Mouse (Mus musculus) cerebellum, postnatal 10 days (tissue): ENCODE measurements at regions not wholly inside any gene's neighbourhood (a gene's known extent, or its start where the extent isn't known, plus 50 kb on each side); places are given as distances from the start of the nearest gene placed in this dataset.

ENCODE experiments used
- DNase-seq, 2 experiments: peaks; one replicate each; pipeline ENCODE4 v3.0.0; 2021; ENCODE audit warnings: mixed read lengths in 2 of 2

DNA sequence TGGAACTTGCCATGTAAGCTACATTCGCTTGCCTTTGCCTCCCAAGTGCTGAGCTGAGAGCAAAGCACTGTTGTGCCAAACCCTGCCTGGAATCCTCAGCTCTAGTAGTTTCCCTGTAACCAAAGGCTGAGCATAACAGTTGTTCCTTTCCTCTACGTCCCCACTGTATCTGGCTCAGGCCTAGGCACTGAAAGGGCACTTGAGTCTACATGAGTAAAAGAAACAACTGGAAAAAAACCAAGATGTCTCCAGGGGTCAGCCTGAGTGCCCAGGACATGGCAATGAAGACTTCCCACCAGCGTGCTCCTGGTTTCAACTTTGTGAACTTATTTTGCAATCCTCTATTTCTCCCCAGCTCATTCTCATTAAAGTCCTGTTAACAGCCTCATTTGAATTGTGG, 150.5 kb upstream of the Bcl6 start:
- no peak for DNase-seq

DNA sequence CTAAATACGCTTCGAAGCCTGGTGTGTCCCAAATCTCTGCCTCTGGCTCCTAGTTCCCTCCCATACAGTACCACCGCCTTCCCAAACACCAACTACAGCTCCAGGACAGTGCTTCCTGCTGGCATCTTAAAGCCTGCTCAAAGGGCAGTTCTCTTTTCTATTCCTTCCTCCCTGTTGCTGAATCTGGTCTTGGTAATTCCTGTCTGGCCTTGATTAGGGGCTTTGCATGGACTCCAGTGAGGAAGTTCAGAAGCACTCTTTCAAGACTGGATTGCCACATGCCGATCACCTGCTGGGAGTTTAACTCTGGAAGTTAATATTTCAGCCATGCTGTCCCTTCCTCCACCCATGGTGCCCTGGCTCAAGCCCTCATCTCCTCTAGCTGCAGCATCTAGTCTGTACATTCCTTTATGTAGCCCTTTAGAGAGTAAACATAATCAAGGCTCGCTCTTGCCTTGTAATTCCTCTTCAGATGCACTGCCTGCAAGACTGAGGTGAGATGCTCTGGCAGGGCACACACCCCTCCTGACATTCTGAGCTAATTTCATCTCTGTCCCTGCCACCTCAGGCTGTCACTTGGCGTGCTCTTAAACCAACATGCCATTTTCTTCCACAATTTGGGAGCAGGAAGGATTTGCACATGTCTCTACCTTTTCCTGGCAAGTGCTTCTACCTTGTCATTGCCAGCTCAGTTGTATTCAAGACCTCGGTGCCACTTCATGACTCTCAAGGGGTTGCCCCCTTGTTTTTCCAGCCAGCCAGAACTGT, 148.8 kb upstream of the Bcl6 start:
- no peak for DNase-seq

- no peak for DNase-seq
Observed at GRCm38 (mm10) chr16:24136483-24137148, 148.0 kb upstream of the Bcl6 start.

DNA sequence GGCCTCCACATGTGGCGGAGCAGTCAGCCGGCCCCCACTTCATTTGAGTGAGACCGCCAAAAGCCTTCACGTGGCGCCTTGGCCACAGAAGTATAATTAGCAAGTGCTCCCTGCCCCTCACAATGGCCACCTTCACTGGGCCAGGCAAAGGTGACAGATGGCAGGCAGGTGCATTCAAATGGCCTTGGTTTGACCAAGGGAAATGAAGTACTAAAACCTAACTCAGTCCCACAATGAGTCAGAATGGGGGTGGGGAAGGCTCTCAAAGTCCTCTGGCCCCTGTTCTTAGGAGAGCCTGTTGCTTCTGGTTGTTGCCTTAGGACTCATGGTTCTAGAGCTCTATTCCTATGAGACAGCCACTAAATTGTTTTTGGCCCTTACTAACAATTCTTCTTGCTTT, 147.2 kb upstream of the Bcl6 start:
- peak; percentile 19 to 31 for DNase-seq

DNA sequence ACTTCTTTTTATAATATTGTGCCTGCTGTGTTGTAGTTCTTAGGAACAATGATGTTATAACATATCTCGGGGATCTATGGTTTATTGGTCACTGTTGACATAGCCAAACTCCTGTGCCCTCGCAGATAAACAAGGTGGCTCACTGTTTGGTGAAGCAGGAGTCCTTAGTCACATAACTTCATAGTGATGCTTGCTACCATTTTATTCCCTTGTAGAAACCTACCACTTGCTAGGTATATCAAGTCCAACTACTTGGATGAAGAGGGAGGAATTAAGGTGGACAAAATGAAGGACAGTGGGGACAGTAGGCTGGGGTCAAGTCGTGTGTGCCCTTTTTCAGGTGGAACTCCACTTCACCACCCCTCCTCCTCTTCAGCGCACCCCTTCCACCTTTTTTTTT, 146.7 kb upstream of the Bcl6 start:
- no peak for DNase-seq

GRCm38 (mm10) chr16:24134486-24135050, 145.9 kb upstream of the Bcl6 start:
- DNase-seq: no peak

GRCm38 (mm10) chr16:24130646-24131045, 142.0 kb upstream of the Bcl6 start:
- no peak for DNase-seq

DNA sequence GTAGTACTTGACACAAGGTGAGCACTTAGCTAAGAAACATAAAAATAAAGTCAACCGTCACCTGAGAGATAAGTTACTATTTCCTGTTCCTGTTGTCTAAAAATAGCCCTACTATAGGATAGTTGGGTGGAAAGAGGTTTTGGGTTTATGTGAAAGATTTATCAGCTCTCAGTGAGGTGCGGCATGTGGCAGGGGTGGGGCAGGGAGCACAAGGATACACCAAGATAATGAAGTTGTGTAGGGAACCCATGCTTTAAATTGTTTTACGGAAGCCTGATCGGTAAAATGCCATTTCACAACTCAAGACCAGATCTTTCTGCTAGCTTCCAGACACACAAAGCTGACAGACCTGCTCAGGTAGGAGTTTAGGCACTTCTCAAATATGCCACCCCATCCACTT, 141.0 kb upstream of the Bcl6 start:
- DNase-seq: no peak

GRCm38 (mm10) chr16:24128566-24128965, 139.9 kb upstream of the Bcl6 start:
- peak in 1 of 2 experiments; percentile 21 for DNase-seq

- DNase-seq: no peak
Observed at GRCm38 (mm10) chr16:24124766-24125165, 136.1 kb upstream of the Bcl6 start.

- no peak for DNase-seq
Observed at GRCm38 (mm10) chr16:24124083-24124482, 135.4 kb upstream of the Bcl6 start.

DNA sequence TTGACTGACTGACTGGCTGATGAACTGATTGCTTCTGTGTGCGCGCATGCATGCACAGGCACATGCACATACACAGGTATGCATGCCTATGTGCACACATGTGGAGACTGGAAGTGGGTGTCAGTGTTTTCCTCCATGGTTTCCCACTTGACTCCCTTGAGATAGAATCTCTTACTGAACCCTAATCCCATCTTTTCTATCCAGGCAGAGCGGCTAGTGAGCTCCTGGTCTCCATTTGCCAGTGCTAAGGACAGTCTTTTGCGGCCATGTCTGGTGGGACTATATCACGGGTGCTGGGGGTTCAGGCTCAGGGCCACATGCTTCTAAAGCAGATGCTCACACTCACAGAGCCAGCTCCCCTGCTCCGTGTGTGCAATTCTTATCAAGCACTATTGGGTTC, 133.0 kb upstream of the Bcl6 start:
- no peak for DNase-seq

DNA sequence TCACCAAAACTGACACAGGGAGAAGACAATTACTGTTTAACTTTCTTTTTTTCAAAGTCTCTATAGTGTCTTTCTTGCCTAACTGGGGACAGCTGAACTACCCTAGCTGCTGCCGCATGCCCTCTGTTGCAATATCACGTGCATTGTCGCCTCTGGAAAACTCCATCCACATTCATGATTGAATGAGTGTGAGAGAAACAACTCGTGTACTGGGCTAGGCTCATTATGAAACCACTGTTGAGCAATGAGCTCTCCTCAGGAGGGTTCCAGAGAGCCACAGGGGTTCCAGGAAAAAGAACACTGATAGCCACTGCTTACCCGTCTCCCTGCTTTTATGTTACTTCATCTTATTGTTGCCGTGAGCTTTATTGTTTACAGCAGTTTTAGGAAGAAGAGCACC, 132.2 kb upstream of the Bcl6 start:
- DNase-seq: no peak

DNA sequence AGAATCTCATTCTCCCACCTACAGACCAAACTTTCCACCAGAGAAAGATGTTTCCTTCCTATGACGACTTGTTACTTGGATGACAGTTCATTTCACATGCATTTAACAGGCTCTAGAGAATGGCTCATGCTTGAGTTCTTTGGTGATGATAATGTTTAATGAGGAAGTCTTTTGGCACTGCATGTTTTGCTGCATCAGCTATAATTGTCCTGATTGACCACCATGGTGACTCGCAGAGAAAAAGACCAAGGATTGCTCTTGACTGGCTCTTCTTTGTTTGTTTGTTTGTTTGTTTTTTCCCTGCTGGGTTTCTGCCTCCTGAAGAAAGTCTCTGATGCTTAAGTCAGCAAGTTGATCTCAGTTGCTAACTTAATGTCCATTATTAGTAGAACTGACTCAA, 129.8 kb upstream of the Bcl6 start:
- no peak for DNase-seq

DNA sequence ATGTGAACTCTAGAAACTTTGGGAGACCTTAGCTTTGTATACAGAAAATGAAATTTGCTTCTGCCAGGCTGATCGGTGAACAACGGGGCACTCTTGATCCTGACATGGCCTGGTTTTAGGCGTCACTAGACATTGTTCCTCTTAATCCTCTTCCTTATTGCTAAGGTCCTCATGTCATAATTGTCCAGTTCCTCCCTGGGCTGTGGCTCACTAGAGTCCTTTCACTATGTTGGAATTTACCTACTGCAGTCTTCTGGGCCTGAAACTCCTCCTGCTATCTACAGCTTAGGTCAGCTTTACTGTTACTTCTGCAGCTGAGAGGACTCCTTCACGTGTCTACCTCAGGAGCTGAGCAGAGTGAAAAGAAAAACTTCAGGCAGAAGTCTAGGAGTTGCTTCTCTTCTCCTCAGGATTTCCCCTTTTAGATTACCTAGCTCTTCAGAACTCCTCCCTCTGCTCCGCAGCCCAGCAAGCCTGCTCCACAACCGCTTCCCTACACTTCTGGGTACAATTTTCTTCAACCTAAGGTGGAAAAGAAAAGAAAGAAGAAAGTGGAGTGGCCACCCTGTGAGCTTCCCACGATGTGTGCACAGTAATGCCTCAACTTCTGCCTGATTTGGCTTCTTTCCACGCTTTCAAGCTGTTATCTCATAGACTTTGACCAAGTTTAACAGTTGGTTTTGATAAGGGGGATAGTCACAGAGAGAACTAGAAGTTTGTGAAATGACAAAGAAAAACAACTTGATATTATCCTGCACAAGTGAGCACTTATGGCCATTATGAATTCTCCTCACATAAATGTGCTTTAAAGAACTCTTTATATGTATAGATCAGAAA, 114.4 kb upstream of the Bcl6 start:
- no peak for DNase-seq

GRCm38 (mm10) chr16:24097596-24097995, 108.9 kb upstream of the Bcl6 start:
- DNase-seq: no peak

DNA sequence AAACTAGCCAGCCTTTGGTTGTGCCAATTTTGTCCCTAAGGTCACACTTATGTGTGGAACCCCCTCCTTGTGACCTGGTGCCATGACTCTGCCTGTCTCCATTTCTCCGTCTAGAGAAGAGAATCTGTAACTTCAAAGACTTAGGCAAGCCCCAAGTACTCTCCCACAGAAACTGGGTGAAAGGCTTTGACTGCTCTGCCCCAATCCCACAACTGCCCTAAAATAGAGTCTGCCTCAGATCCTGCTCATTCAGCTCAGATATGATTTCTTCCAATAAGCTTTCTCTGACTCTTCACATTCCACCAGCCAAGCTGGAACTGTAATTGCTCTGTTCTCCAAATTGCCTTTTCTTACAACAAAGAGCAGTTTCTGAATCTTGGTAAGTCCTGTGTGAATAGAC, 107.4 kb upstream of the Bcl6 start:
- DNase-seq: no peak

GRCm38 (mm10) chr16:24095630-24096029, 107.0 kb upstream of the Bcl6 start:
- DNase-seq: no peak

GRCm38 (mm10) chr16:24094566-24094965, 105.9 kb upstream of the Bcl6 start:
- DNase-seq: no peak

GRCm38 (mm10) chr16:24093624-24094023, 105.0 kb upstream of the Bcl6 start:
- DNase-seq: no peak

GRCm38 (mm10) chr16:24092616-24093525, 104.2 kb upstream of the Bcl6 start:
- DNase-seq: no peak

DNA sequence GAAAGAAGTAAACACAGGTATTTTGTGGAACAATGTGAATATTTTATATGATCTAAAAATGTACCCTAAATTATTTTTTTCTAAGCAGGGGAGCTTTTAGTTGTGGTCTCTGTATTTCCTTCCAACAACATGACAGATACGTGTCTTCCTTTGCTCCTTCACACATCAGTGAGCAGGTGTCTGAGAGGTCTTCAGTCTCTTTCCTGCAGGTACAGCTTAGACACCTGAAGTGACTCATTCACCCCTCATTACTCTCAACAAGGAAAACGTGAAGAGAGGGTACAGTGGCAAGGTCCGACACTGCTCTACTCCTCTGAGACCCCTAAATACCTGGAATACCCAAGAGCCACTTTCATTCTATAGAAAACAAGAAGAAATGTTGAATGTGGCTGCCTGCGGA, 103.5 kb upstream of the Bcl6 start:
- DNase-seq: no peak
